Mouse (Mus musculus) heart, adult 2 months (tissue): ENCODE results near the gene Cd276. TPM values are rescaled to one million over a fixed set of nuclear protein-coding genes. Genes with fewer than 3 reads are reported as not detected.

Experiments used
- DNase-seq, 2 experiments: peaks; one replicate each; pipeline ENCODE4 v3.0.0; 2021
- H3K27ac ChIP-seq: fragments of 200-600 bp; 2 replicates; pipeline ENCODE4 v1.8.1; 2022
- H3K27me3 ChIP-seq: fragments of 200-500 bp; 2 replicates; pipeline ENCODE4 v1.6.1; 2012; ENCODE audit warnings: mild to moderate bottlenecking, low read length, inconsistent platforms, mixed read lengths; ENCODE audit not compliant: control insufficient read depth, insufficient read depth
- H3K36me3 ChIP-seq: fragments of 200-500 bp; 2 replicates; pipeline ENCODE4 v1.6.1; 2012; ENCODE audit warnings: low read length, inconsistent platforms; ENCODE audit not compliant: control insufficient read depth, insufficient read depth
- H3K4me1 ChIP-seq: fragments of 200-500 bp; 2 replicates; pipeline ENCODE4 v1.6.1; 2011; ENCODE audit warnings: low read length; ENCODE audit not compliant: control insufficient read depth, insufficient read depth
- H3K4me3 ChIP-seq: fragments of 200-600 bp; 2 replicates; pipeline ENCODE4 v1.8.1; 2022
- H3K79me2 ChIP-seq: fragments of 200-500 bp; replicated peaks from 2 replicates; pipeline ENCODE4 v1.6.1; 2012; ENCODE audit warnings: mild to moderate bottlenecking, inconsistent platforms, low read length, moderate library complexity, mixed read lengths; ENCODE audit not compliant: control insufficient read depth, insufficient read depth
- H3K9ac ChIP-seq: fragments of 200-500 bp; 2 replicates; pipeline ENCODE4 v1.6.1; 2012; ENCODE audit warnings: low read depth, mild to moderate bottlenecking, control low read depth, inconsistent platforms, low read length, mixed read lengths
- CTCF ChIP-seq: fragments of 200-600 bp; IDR thresholded peaks from 2 replicates; pipeline ENCODE4 v1.8.1; 2022; ENCODE audit warnings: antibody characterized with exemption, mild to moderate bottlenecking, moderate library complexity
- EP300 ChIP-seq: fragments of 200-500 bp; IDR thresholded peaks from 2 replicates; pipeline ENCODE4 v1.6.1; 2011; ENCODE audit warnings: low read depth, low read length, control low read depth; ENCODE audit not compliant: insufficient read depth
- POLR2A ChIP-seq: fragments of 200-500 bp; IDR thresholded peaks from 2 replicates; pipeline ENCODE4 v1.6.1; 2011; ENCODE audit warnings: mild to moderate bottlenecking, low read depth, low read length, control low read depth; ENCODE audit not compliant: insufficient read depth
- WGBS: fragments of 180-500 bp; shearing (Covaris S2); methylation state at CpG from one replicate; pipeline ENCODE4 v1.1.7; 2018; 5-methylcytosine and 5-hydroxymethylcytosine counted together
- intact Hi-C: fragments of 180-260 bp; cut with DNase I; formaldehyde crosslinking; loops from one replicate; pipeline ENCODE4 v1.15.1; 2025
- polyA plus RNA-seq: library from polyadenylated mRNA; depleted of rRNA; stranded (reverse); fragments of >200 nt; gene quantifications from 2 replicates; pipeline ENCODE4 v1.2.3, GENCODE M21; 2012
- total RNA-seq, 2 experiments: library from RNA; stranded (reverse); gene quantifications; 2 replicates each; pipeline ENCODE4 v1.2.3; 2021

Gene Cd276
- total and polyA plus RNA-seq, 3 experiments, result 7.1 to 10.0 (median 8.5) TPM

DNA sequence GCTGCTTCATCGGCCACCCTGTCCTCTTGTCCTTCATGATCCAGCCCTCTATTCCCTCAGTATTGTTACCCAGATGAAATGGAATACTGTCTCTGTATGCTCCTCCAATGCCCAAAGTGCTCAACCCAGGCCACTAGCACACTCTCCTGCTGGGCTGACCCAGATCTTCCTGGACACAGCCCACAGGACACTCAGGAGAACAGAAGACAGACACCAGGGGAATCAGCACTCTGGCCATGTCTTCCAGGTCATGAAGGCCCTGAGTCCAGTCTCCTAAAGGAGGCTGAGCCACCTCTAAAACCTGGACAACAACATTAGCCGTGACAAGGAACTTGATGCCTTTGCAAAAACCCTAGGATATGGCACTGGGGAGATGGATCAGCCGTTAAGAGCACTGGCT, 38.8 kb downstream of the Cd276 start:
- Histone ChIP-seq H3K27me3 (no peaks in the 10 kb centered on the region), H3K36me3 (no peaks in the 10 kb centered on the region), H3K79me2 (no peaks in the 10 kb centered on the region), H3K27ac (no peak overlapping the region), H3K9ac (no peak overlapping the region), H3K4me3 (no peak overlapping the region), H3K4me1 (peaks cover 7% of the 10 kb centered on the region)
- no peak for TF ChIP-seq POLR2A
- no peak for TF ChIP-seq EP300
- TF ChIP-seq CTCF, result no peak
- intact Hi-C loops, result no loop called here
- WGBS, result 96% methylated on average over 3 of the region's 3 CpGs
- DNase-seq, result no peak

DNA sequence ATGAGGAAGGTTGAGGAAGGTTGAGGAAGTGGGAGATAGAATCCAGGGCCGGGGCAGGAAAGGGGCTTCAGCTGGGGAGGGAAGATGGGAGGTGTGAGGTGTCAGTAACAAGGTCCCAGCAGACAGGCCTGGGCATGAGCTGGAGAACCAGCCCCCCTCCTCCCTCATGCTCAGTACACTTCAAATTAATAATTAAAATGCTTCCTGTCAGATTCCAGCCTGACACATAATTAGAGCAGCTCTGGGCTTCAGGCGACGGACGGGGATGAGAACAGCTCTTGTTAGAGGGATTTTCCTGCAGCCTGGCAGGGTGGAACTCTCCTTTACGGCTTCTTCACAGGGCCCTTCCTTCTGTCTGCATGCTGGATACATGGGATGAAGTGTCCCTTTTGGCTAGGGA, 41.5 kb downstream of the Cd276 start:
- DNase-seq, result no peak
- TF ChIP-seq POLR2A (no peak), CTCF (no peak), EP300 (no peak)
- no peak overlapping the region for H3K4me3 ChIP-seq
- no peak overlapping the region for H3K9ac ChIP-seq
- no peaks in the 10 kb centered on the region for H3K27me3 ChIP-seq
- 67% methylated on average over 5 of the region's 5 CpGs for WGBS
- no peaks in the 10 kb centered on the region for H3K36me3 ChIP-seq
- H3K27ac ChIP-seq, result no peak overlapping the region
- no peaks in the 10 kb centered on the region for H3K79me2 ChIP-seq
- intact Hi-C loops, result no loop called here
- H3K4me1 ChIP-seq, result peaks cover 5% of the 10 kb centered on the region

DNA sequence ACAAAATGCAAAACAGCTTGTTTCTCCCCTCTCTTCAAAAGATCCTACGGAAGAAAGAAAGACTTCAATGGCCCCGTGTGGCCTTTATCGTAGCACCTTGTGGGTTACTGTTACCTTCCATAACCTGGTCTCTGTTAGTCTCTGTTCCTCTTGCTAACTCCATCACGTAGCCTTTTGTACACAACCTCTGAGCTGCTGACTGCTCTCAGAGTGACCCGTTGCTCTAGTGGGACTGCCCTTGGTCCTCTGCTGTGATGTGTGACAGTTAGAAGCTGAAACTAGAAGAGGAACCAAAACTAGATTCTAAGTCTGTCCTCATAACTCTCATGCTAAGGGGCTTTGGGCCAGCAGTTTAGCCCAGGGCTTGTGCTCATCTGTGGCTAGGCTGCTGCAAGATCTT, 44.8 kb downstream of the Cd276 start:
- H3K4me1 ChIP-seq, result no peaks in the 10 kb centered on the region
- intact Hi-C loops, result no loop called here
- H3K36me3 ChIP-seq, result no peaks in the 10 kb centered on the region
- H3K79me2 ChIP-seq, result no peaks in the 10 kb centered on the region
- DNase-seq, result no peak
- WGBS, result 86% methylated on average over 5 of the region's 5 CpGs
- no peak overlapping the region for H3K9ac ChIP-seq
- no peak overlapping the region for H3K4me3 ChIP-seq
- TF ChIP-seq EP300, result no peak
- no peak for TF ChIP-seq CTCF
- no peak for TF ChIP-seq POLR2A
- H3K27me3 ChIP-seq, result no peaks in the 10 kb centered on the region
- H3K27ac ChIP-seq, result no peak overlapping the region

DNA sequence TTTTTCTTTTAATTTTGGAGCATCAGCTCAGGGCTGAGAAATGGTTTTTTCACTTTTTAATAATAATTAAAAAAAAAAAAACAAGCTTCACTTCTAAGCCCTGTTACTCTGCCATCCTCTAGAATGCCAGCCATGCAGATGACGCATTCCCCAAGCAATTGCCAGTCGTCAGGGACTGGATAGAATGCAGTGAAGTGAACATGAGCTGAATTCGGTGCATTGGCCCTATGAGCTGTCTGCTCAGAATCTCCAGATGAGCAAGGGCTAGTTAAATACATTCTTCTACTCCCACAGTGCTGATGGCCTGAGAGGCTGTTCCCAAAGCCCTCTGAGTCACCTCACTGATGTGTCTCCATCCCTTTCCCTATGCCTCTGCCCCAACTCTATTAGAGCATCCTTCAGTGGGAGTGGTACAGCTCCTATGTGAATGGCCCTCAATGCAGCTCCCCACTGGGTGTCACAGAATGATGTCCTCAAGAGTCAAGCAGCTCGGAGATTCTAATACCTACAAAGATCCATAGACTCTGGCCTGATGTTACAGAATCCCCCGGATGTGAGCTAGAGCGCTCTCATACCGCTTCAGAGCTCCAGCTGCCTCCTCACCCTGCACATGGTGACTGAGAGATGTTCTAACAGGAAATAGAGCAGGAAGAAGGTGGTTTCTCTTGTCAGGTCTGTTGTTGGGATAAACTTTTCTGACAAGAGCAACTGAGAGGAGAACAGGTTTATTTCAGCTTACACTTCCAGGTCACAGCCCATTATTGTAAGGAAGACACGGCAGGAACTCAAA, 47.8 kb downstream of the Cd276 start:
- no peak for TF ChIP-seq CTCF
- no peak for TF ChIP-seq EP300
- TF ChIP-seq POLR2A, result no peak
- Histone ChIP-seq H3K79me2 (no peaks in the 10 kb centered on the region), H3K4me1 (no peaks in the 10 kb centered on the region), H3K36me3 (no peaks in the 10 kb centered on the region), H3K27ac (no peak overlapping the region), H3K9ac (no peak overlapping the region), H3K4me3 (no peak overlapping the region), H3K27me3 (no peaks in the 10 kb centered on the region)
- WGBS, result 72% methylated on average over 8 of the region's 8 CpGs
- intact Hi-C loops, result no loop called here
- no peak for DNase-seq

DNA sequence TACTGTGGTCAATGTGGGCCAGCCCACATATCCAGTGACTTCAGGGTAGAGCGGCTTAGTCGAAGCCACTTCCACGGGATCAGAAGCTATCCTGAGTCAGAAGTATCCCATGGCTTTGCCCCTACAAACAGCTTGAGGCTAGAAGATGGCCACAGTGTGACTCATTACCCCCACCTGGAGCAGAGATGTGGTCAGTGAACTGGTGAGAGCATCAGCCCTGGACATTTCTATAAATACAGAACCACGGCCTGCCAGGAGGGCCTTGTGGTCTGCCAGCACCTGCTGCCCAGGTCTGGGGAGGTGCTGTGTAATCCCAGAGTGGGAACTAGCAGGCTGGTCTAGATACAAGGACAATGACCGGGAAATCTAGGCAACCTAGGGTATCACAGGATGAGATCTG, 54.3 kb downstream of the Cd276 start:
- no peaks in the 10 kb centered on the region for H3K4me1 ChIP-seq
- DNase-seq, result no peak
- TF ChIP-seq CTCF (no peak), EP300 (no peak)
- no peak overlapping the region for H3K27ac ChIP-seq
- H3K79me2 ChIP-seq, result no peaks in the 10 kb centered on the region
- intact Hi-C loops, result no loop called here
- no peak overlapping the region for H3K9ac ChIP-seq
- H3K36me3 ChIP-seq, result no peaks in the 10 kb centered on the region
- no peaks in the 10 kb centered on the region for H3K27me3 ChIP-seq
- no peak overlapping the region for H3K4me3 ChIP-seq
- WGBS, result 83% methylated on average over 5 of the region's 5 CpGs

DNA sequence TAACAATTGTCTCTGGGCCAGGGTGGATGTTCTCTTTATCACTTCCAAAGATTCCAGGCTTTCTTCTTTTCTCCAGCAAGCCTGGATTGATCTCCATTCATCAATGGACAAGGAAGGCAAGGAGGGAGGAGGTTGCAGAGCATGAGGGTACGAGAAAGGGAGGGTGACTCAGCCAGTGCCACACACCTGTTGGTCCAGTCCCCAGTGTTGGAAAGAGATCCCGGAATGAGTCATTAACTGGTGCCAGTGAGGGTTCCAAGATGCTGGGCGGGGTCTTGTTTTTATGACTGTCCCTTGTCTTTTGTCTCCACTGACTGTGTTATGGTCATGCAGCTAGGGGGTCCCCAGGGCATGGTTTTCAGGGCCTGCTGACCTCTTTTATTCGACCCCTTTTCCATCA, 57.3 kb downstream of the Cd276 start:
- H3K4me3 ChIP-seq, result no peak overlapping the region
- intact Hi-C loops, result no loop called here
- H3K27me3 ChIP-seq, result no peaks in the 10 kb centered on the region
- H3K36me3 ChIP-seq, result no peaks in the 10 kb centered on the region
- no peak overlapping the region for H3K27ac ChIP-seq
- DNase-seq, result no peak
- TF ChIP-seq EP300, result no peak
- no peaks in the 10 kb centered on the region for H3K79me2 ChIP-seq
- H3K4me1 ChIP-seq, result no peaks in the 10 kb centered on the region
- no peak overlapping the region for H3K9ac ChIP-seq
- WGBS, result 73% methylated on average over 4 of the region's 4 CpGs
